Mouse (Mus musculus) lung, embryonic 15.5 days (tissue): ENCODE measurements around the gene Filip1l. TPM values are rescaled to one million over a fixed set of nuclear protein-coding genes. Genes with fewer than 3 reads are reported as not detected.

Experiments used
- ATAC-seq: fragments of 200-750 bp; cut with Nextera tagmentation; 2 replicates; pipeline ENCODE4 v1.8.0; 2017; ENCODE audit warnings: moderate number of reproducible peaks, borderline replicate concordance; ENCODE audit not compliant: low FRiP score, low TSS enrichment; ENCODE audit errors: extremely low read depth
- H3K27ac ChIP-seq: fragments of 300-500 bp; sonication (generic); 2 replicates; pipeline ENCODE4 v1.5.1; 2015; ENCODE audit warnings: moderate library complexity, mild to moderate bottlenecking, inconsistent platforms
- H3K27me3 ChIP-seq: fragments of 300-500 bp; sonication (generic); 2 replicates; pipeline ENCODE4 v1.6.1; 2015; ENCODE audit warnings: inconsistent platforms
- H3K36me3 ChIP-seq: fragments of 300-500 bp; sonication (generic); 2 replicates; pipeline ENCODE4 v1.6.1; 2015; ENCODE audit warnings: inconsistent platforms
- H3K4me1 ChIP-seq: fragments of 300-500 bp; sonication (generic); 2 replicates; pipeline ENCODE4 v1.6.1; 2015; ENCODE audit warnings: inconsistent platforms
- H3K4me2 ChIP-seq: fragments of 300-500 bp; sonication (generic); 2 replicates; pipeline ENCODE4 v1.6.1; 2015; ENCODE audit warnings: inconsistent platforms, mild to moderate bottlenecking, moderate library complexity
- H3K4me3 ChIP-seq: fragments of 300-500 bp; sonication (generic); 2 replicates; pipeline ENCODE4 v1.5.1; 2015; ENCODE audit warnings: mild to moderate bottlenecking, inconsistent platforms
- H3K9ac ChIP-seq: fragments of 300-500 bp; sonication (generic); 2 replicates; pipeline ENCODE4 v1.6.1; 2015; ENCODE audit warnings: inconsistent platforms
- H3K9me3 ChIP-seq: fragments of 300-500 bp; sonication (generic); 2 replicates; pipeline ENCODE4 v1.6.1; 2016; ENCODE audit warnings: inconsistent platforms
- WGBS: fragments of 180-500 bp; shearing (Covaris S2); methylation state at CpG from one replicate; pipeline ENCODE4 v1.1.7; 2015; 5-methylcytosine and 5-hydroxymethylcytosine counted together
- polyA plus RNA-seq: library from polyadenylated mRNA; unstranded; fragments of >200 nt; fragmentation: Nextera tagmentation; extraction: Ambion mirVana; gene quantifications from 2 replicates; pipeline ENCODE4 v1.2.1, GENCODE M21; 2015

Gene Filip1l
- polyA plus RNA-seq, 1 experiment from 2014 or later = 28.8 TPM

DNA sequence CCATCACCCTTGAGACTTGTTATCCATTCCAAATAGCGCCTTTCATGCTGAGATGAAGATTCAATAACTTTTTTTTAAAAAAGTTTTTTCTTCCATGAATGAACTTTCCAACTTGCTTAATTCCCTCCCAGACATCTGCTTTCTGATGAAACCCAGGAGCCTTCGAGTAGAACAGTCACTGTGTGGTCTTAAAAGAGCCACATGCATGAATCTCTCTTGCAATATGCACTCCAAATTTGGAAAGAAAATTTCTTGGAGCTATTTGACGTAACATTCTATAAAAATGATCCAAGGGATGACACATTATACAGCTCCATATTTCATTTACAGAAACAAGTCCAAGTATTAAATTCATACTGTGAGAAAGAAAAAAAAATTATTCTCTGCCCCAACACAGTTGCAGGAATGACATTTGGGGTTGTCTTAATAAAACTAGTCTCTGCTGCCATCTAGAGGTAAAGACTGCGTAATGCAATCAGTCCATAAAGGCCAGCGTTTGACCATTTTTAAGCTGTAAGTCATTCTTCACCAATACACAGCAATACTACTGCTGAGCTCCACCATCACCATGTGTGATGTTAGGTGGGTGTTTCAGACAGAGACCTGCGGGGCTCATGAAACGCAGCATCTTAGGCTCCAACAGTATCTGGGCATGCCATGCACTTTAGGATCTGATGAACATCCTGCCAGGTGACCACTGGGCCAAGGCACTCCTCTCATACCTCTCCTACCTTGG is 240.7 kb downstream of the Filip1l start:
- WGBS = 36% methylated on average over 7 of the region's 7 CpGs
- Histone ChIP-seq H3K4me3 (no peak overlapping the region), H3K9me3 (no peaks in the 10 kb centered on the region), H3K27ac (no peak overlapping the region), H3K4me1 (no peaks in the 10 kb centered on the region), H3K27me3 (no peaks in the 10 kb centered on the region), H3K9ac (no peak overlapping the region), H3K4me2 (no peak overlapping the region), H3K36me3 (no peaks in the 10 kb centered on the region)
- no peak for ATAC-seq

DNA sequence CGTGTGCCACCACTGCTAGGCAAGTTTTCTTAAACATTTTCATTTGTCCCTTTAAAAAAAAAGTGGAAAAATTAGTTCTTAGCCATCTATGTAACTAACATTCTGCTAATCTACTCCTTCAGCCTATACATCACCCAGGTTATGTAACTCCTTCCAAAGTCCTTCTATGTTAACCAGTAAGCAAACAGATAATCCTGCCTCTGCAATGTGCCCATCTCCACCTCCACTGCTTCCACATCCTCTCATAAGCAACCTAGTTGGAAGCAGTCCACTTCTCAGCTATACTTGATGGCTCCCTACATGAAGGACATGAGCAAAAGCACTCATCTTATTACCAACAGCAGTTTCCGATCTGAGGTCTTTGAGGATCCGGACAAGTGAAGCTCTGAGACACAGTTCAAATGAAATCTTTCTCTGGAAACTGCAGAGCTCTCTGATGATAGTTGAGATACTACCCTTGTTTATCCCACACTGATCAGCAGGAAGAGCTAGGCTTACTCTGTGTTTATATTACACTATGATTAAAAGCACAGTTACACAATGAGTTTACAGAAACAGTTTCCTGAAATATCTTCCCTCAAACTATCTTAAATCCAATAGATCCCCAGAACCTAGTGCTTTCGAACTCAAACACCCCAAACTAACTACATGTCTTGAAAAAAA is 244.5 kb downstream of the Filip1l start:
- Histone ChIP-seq H3K4me2 (no peak overlapping the region), H3K9ac (no peak overlapping the region), H3K27me3 (no peaks in the 10 kb centered on the region), H3K4me3 (no peak overlapping the region), H3K9me3 (no peaks in the 10 kb centered on the region), H3K27ac (no peak overlapping the region), H3K36me3 (no peaks in the 10 kb centered on the region), H3K4me1 (no peaks in the 10 kb centered on the region)
- 64% methylated on average over 4 of the region's 4 CpGs for WGBS
- ATAC-seq = no peak; the same call in 1 of the 2 replicates

DNA sequence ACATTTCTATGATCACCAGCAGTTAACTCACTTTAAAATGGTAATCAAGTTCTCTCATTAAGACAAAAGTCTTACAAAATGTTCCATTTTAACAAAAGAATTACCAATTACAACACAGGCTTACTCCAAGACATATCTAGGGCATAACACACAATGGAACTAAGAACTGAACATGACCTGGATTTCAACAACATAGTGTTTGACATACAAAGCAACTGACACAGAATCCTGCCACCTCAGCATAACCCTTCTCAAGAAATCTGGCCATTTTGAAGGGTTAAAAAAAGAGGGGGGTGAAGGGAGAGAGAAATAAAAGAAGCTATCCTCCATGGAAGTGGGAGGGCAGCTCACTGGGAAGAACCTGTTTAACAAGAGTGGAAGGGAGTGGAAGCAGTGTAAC is 248.1 kb downstream of the Filip1l start:
- Histone ChIP-seq H3K36me3 (no peaks in the 10 kb centered on the region), H3K9me3 (no peaks in the 10 kb centered on the region), H3K9ac (no peak overlapping the region), H3K4me3 (no peak overlapping the region), H3K4me1 (peaks cover 9% of the 10 kb centered on the region; the same call in 1 of the 2 replicates), H3K27ac (no peak overlapping the region), H3K4me2 (no peak overlapping the region), H3K27me3 (no peaks in the 10 kb centered on the region)
- no peak for ATAC-seq

DNA sequence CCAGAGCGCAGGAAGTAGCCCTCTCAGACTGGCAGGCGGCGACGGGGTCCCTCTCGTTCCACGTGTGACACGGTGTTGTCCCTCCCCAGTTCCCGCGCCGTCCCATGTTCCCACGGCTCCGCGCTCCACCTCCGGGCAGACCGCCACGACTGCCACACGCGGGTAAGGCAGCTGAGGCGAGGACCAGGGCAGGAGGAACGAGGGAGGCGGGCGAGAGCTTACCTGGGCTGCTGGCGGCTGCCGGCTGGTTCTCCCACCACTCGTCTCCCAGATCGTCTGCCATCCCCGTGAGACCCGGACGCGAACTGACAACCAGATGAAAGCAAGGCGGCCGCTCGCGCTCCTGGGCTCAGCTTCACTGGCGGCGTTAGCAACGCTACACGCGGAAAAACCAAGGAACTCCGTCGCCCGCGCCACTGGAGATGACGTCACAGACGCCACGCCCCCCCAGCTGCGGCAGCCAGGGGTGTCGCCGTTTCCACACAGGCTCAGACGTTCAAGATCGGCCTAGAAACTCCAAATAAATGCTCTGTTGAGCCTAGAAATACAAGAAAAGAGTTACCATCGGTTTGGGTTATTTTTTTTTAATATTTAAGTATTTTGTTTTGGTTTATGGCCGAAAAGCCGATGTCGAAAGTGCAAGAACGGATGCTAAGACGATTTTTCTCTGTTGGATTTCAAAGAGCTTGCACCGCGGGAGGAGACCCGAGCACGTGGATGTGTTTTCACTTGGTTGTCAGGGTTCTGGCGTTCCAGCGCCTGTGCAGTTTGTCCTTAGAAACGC is 253.7 kb downstream of the Filip1l start, which contains the start of gene Cmss1:
TSS of gene Cmss1 (minus strand) at position 421 of the 784 bp plus-strand sequence.
- Histone ChIP-seq H3K9ac (peak within 1 kb of the TSS; percentile 72), H3K27ac (peak within 1 kb of the TSS; percentile 58), H3K4me2 (peak within 1 kb of the TSS; percentile 79), H3K9me3 (no peaks in the 10 kb centered on the region), H3K27me3 (no peaks in the 10 kb centered on the region), H3K4me3 (peak within 1 kb of the TSS; percentile 93), H3K4me1 (peaks cover 16% of the 10 kb centered on the region; the same call in 1 of the 2 replicates), H3K36me3 (no peaks in the 10 kb centered on the region)
- ATAC-seq = peak; percentile 88
- under 1% methylated on average over 64 of the region's 64 CpGs for WGBS

DNA sequence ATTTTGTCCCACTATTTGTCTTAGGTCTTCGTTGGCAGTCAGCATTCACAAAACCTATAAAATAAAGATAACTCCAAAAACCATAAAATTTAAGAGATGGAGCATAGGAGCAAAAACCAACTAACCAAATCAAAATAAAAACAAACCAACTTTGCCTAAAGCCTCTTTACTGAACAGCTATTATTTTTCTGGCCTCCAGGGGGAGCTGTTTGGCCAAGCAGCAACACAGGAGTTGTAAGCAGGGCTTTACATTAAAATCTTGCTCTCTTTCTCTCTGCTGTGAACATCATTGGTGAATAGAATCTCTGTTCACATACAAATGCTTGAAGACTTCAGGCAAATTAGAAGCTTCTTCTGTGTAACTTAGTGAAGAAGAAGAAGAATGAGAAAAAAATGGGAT is 258.9 kb downstream of the Filip1l start:
- ATAC-seq = no peak
- Histone ChIP-seq H3K4me3 (no peak overlapping the region), H3K4me1 (peaks cover 4% of the 10 kb centered on the region; the same call in 1 of the 2 replicates), H3K9me3 (no peaks in the 10 kb centered on the region), H3K9ac (no peak overlapping the region), H3K36me3 (no peaks in the 10 kb centered on the region), H3K4me2 (no peak overlapping the region), H3K27ac (no peak overlapping the region), H3K27me3 (no peaks in the 10 kb centered on the region)
- WGBS = 13% methylated on average over 1 of the region's 1 CpGs

Other genes starting within 250 kb of the Filip1l start
- gene Tomm70a, start 231.4 kb upstream of the Filip1l start, polyA plus RNA-seq = 38.9 and 39.2 TPM in 2 replicates
- gene Nit2, start 185.8 kb upstream of the Filip1l start, polyA plus RNA-seq = 69.9 and 72.4 TPM in 2 replicates
- 22.5 and 23.0 TPM in 2 replicates for gene Tbc1d23, start 121.6 kb upstream of the Filip1l start, polyA plus RNA-seq
- gene Tmem30c, start 60.2 kb upstream of the Filip1l start, polyA plus RNA-seq = not detected in 2 replicates